Mouse (Mus musculus): Measurements from ENCODE around the gene Madcam1. TPM values are rescaled to one million over a fixed set of nuclear protein-coding genes. Genes with fewer than 3 reads are reported as not detected.

The Madcam1 gene
- polyA plus RNA-seq, 1 experiment from 2014 or later, result 32.5 TPM

DNA sequence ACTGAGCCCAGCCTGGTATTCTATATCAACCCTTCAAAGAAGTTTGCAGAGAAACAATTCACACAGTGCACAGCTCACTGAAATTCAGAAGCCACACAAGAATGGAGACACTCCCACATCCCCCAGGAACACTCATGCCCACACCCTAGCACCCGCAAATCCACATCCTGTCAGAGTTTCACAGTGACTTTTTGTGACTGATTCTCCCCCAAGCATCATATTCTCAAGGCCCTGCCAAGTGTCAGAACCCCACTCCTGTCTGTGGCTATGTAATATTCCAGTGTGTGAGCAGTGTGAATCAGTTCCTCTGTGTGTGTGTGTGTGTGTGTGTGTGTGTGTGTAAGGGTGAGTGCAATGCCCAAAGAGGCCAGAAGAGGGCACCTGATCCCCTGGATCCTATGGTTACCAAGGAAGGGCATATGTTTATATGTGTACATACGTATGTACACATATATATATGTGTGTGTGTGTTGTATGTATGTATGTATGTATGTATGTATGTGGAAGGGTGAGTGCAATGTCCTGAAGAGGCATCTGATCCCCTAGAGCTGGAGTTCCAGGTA, 27.7 kb downstream of the Madcam1 start:
- DNase-seq (ENCODE audit: low spot score) (no peak), ATAC-seq (replicated peaks; ENCODE audit: low FRiP score, low TSS enrichment, low read depth) (no peak)
- Histone ChIP-seq H3K9me3 (ENCODE audit: control insufficient read depth, low read length) (no peaks in the 10 kb centered on the region), H3K36me3 (ENCODE audit: control insufficient read depth, insufficient read depth, low read length) (peaks cover 23% of the 10 kb centered on the region), H3K27me3 (replicated peaks; ENCODE audit: control insufficient read depth, insufficient read depth, low read length) (no peaks in the 10 kb centered on the region), H3K27ac (ENCODE audit: low read depth) (no peak overlapping the region), H3K4me1 (replicated peaks; ENCODE audit: control insufficient read depth, insufficient read depth, low read length) (peaks cover 4% of the 10 kb centered on the region; the same call in 1 of the 2 replicates), H3K4me2 (ENCODE audit: low read length) (no peak overlapping the region), H3K4me3 (ENCODE audit: low read depth, low read length) (no peak overlapping the region), H3K9ac (ENCODE audit: low read length) (no peak overlapping the region)
- 97% methylated on average over 2 of the region's 2 CpGs for WGBS

- no peaks in the 10 kb centered on the region for H3K27me3 ChIP-seq (replicated peaks; ENCODE audit: control insufficient read depth, insufficient read depth, low read length)
- ATAC-seq (replicated peaks; ENCODE audit: low FRiP score, low TSS enrichment, low read depth) (no peak), DNase-seq (ENCODE audit: low spot score) (no peak)
- no peak overlapping the region for H3K4me3 ChIP-seq (ENCODE audit: low read depth, low read length)
- peaks cover 6% of the 10 kb centered on the region for H3K36me3 ChIP-seq (ENCODE audit: control insufficient read depth, insufficient read depth, low read length)
- peaks cover 7% of the 10 kb centered on the region for H3K4me1 ChIP-seq (replicated peaks; ENCODE audit: control insufficient read depth, insufficient read depth, low read length)
- H3K4me2 ChIP-seq (ENCODE audit: low read length), result no peak overlapping the region
- no peak overlapping the region for H3K9ac ChIP-seq (ENCODE audit: low read length)
- H3K27ac ChIP-seq (ENCODE audit: low read depth), result no peak overlapping the region
- H3K9me3 ChIP-seq (ENCODE audit: control insufficient read depth, low read length), result no peaks in the 10 kb centered on the region
- WGBS, result 77% methylated on average over 12 of the region's 12 CpGs
Observed at GRCm38 (mm10) chr10:79693580-79694378, 29.4 kb downstream of the Madcam1 start.

- no peak overlapping the region for H3K4me2 ChIP-seq (ENCODE audit: low read length)
- no peaks in the 10 kb centered on the region for H3K9me3 ChIP-seq (ENCODE audit: control insufficient read depth, low read length)
- H3K36me3 ChIP-seq (ENCODE audit: control insufficient read depth, insufficient read depth, low read length), result 0 out of 2 replicates have a peak, but pooled peaks cover under 1% of the 10 kb centered on the region
- no peak overlapping the region for H3K4me3 ChIP-seq (ENCODE audit: low read depth, low read length)
- H3K27ac ChIP-seq (ENCODE audit: low read depth), result no peak overlapping the region
- DNase-seq (ENCODE audit: low spot score), result no peak
- WGBS, result 84% methylated on average over 6 of the region's 6 CpGs
- no peaks in the 10 kb centered on the region for H3K27me3 ChIP-seq (replicated peaks; ENCODE audit: control insufficient read depth, insufficient read depth, low read length)
- H3K4me1 ChIP-seq (replicated peaks; ENCODE audit: control insufficient read depth, insufficient read depth, low read length), result peaks cover 7% of the 10 kb centered on the region
- no peak for ATAC-seq (replicated peaks; ENCODE audit: low FRiP score, low TSS enrichment, low read depth)
- no peak overlapping the region for H3K9ac ChIP-seq (ENCODE audit: low read length)
Observed at GRCm38 (mm10) chr10:79694379-79694655, 30.0 kb downstream of the Madcam1 start.

- H3K4me1 ChIP-seq (replicated peaks; ENCODE audit: control insufficient read depth, insufficient read depth, low read length), result peaks cover 7% of the 10 kb centered on the region
- H3K9ac ChIP-seq (ENCODE audit: low read length), result no peak overlapping the region
- ATAC-seq (replicated peaks; ENCODE audit: low FRiP score, low TSS enrichment, low read depth) (peak; percentile 25; the same call in 1 of the 2 replicates), DNase-seq (ENCODE audit: low spot score) (peak; percentile 82)
- H3K27me3 ChIP-seq (replicated peaks; ENCODE audit: control insufficient read depth, insufficient read depth, low read length), result no peaks in the 10 kb centered on the region
- H3K9me3 ChIP-seq (ENCODE audit: control insufficient read depth, low read length), result no peaks in the 10 kb centered on the region
- WGBS, result 59% methylated on average over 13 of the region's 13 CpGs
- peak overlapping the region; percentile 73 for H3K27ac ChIP-seq (ENCODE audit: low read depth)
- no peak overlapping the region for H3K4me3 ChIP-seq (ENCODE audit: low read depth, low read length)
- H3K4me2 ChIP-seq (ENCODE audit: low read length), result peak overlapping the region; percentile 14; the same call in 1 of the 2 replicates
- H3K36me3 ChIP-seq (ENCODE audit: control insufficient read depth, insufficient read depth, low read length), result no peaks in the 10 kb centered on the region
Observed at GRCm38 (mm10) chr10:79695231-79696128, 31.1 kb downstream of the Madcam1 start.

GRCm38 (mm10) chr10:79696129-79696651, 31.8 kb downstream of the Madcam1 start:
- Histone ChIP-seq H3K27me3 (replicated peaks; ENCODE audit: control insufficient read depth, insufficient read depth, low read length) (no peaks in the 10 kb centered on the region), H3K9ac (ENCODE audit: low read length) (no peak overlapping the region), H3K36me3 (ENCODE audit: control insufficient read depth, insufficient read depth, low read length) (no peaks in the 10 kb centered on the region), H3K9me3 (ENCODE audit: control insufficient read depth, low read length) (no peaks in the 10 kb centered on the region), H3K4me3 (ENCODE audit: low read depth, low read length) (no peak overlapping the region), H3K4me1 (replicated peaks; ENCODE audit: control insufficient read depth, insufficient read depth, low read length) (peaks cover 11% of the 10 kb centered on the region), H3K4me2 (ENCODE audit: low read length) (peak overlapping the region; percentile 14; the same call in 1 of the 2 replicates), H3K27ac (ENCODE audit: low read depth) (peak overlapping the region; percentile 73)
- 30% methylated on average over 9 of the region's 9 CpGs for WGBS
- ATAC-seq (replicated peaks; ENCODE audit: low FRiP score, low TSS enrichment, low read depth) (peak; percentile 51; the same call in 1 of the 2 replicates), DNase-seq (ENCODE audit: low spot score) (peak; percentile 65)

DNA sequence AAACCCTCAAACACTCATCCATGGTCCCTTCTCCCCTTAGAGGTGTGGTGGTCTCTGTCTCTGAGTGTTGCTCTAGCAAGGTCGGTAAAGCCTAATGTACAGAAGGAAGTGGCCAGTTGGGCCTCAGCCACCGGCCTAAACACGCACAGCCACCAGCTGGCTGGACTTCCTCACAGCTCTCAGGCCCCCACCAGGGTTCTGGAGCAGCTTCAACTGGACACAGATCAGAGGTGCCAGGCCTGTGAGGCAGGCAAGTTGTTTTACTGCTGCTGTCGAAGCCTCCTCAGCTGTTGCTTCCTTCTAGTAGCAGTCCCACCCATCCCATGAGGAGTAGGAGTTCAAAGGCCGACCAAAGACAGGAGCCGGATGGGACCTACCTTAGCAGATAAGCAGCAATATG, 33.6 kb downstream of the Madcam1 start:
- H3K27ac ChIP-seq (ENCODE audit: low read depth), result no peak overlapping the region
- H3K4me1 ChIP-seq (replicated peaks; ENCODE audit: control insufficient read depth, insufficient read depth, low read length), result peaks cover 17% of the 10 kb centered on the region
- H3K9ac ChIP-seq (ENCODE audit: low read length), result no peak overlapping the region
- no peaks in the 10 kb centered on the region for H3K27me3 ChIP-seq (replicated peaks; ENCODE audit: control insufficient read depth, insufficient read depth, low read length)
- H3K9me3 ChIP-seq (ENCODE audit: control insufficient read depth, low read length), result no peaks in the 10 kb centered on the region
- H3K4me2 ChIP-seq (ENCODE audit: low read length), result no peak overlapping the region
- ATAC-seq (replicated peaks; ENCODE audit: low FRiP score, low TSS enrichment, low read depth), result no peak
- H3K36me3 ChIP-seq (ENCODE audit: control insufficient read depth, insufficient read depth, low read length), result no peaks in the 10 kb centered on the region
- DNase-seq (ENCODE audit: low spot score), result no peak
- 69% methylated on average over 6 of the region's 6 CpGs for WGBS
- H3K4me3 ChIP-seq (ENCODE audit: low read depth, low read length), result no peak overlapping the region

DNA sequence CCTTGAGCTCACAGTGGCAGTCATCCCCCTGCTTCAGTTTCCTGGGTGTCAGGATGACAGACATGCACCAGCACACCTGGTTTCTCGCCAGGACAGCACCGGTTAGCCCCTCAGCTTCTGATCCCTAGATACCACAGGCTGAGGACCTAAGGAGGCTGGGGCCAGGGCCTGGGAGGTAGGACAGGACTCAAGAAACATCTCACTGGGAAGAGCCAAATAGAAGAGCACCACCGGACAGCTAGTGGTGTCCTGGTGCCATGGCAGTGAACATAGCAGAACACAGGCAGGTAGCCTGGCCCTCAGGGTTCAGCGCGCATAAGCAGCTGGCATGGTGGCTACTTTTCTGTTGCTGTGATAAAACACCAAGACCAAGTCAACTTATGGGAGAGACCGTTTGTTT, 34.1 kb downstream of the Madcam1 start:
- Histone ChIP-seq H3K4me2 (ENCODE audit: low read length) (no peak overlapping the region), H3K4me1 (replicated peaks; ENCODE audit: control insufficient read depth, insufficient read depth, low read length) (peaks cover 17% of the 10 kb centered on the region), H3K9me3 (ENCODE audit: control insufficient read depth, low read length) (no peaks in the 10 kb centered on the region), H3K4me3 (ENCODE audit: low read depth, low read length) (no peak overlapping the region), H3K27ac (ENCODE audit: low read depth) (no peak overlapping the region), H3K36me3 (ENCODE audit: control insufficient read depth, insufficient read depth, low read length) (no peaks in the 10 kb centered on the region), H3K27me3 (replicated peaks; ENCODE audit: control insufficient read depth, insufficient read depth, low read length) (no peaks in the 10 kb centered on the region), H3K9ac (ENCODE audit: low read length) (no peak overlapping the region)
- 96% methylated on average over 6 of the region's 6 CpGs for WGBS
- ATAC-seq (replicated peaks; ENCODE audit: low FRiP score, low TSS enrichment, low read depth), result no peak
- DNase-seq (ENCODE audit: low spot score), result no peak

- Histone ChIP-seq H3K4me1 (replicated peaks; ENCODE audit: control insufficient read depth, insufficient read depth, low read length) (peaks cover 22% of the 10 kb centered on the region), H3K4me2 (ENCODE audit: low read length) (no peak overlapping the region), H3K4me3 (ENCODE audit: low read depth, low read length) (no peak overlapping the region), H3K27me3 (replicated peaks; ENCODE audit: control insufficient read depth, insufficient read depth, low read length) (no peaks in the 10 kb centered on the region), H3K9me3 (ENCODE audit: control insufficient read depth, low read length) (no peaks in the 10 kb centered on the region), H3K36me3 (ENCODE audit: control insufficient read depth, insufficient read depth, low read length) (no peaks in the 10 kb centered on the region), H3K9ac (ENCODE audit: low read length) (no peak overlapping the region), H3K27ac (ENCODE audit: low read depth) (peak overlapping the region; percentile 10; the same call in 1 of the 2 replicates)
- WGBS, result 34% methylated on average over 7 of the region's 7 CpGs
- ATAC-seq (replicated peaks; ENCODE audit: low FRiP score, low TSS enrichment, low read depth), result no peak
- DNase-seq (ENCODE audit: low spot score), result no peak
Observed at GRCm38 (mm10) chr10:79700676-79701075, 36.3 kb downstream of the Madcam1 start.
